Mouse (Mus musculus) R1 (cell line): ENCODE results near the gene Blvrb.

ENCODE experiments used
- DNase-seq: peaks from one replicate; pipeline ENCODE4 v3.0.0-alpha.2; 2018; ENCODE audit warnings: low read depth, low spot score

The Blvrb gene

GRCm38 (mm10) chr7:27448421-27449206 lies 836 bp downstream of the Blvrb start:
- no peak for DNase-seq

- peak; percentile 93 for DNase-seq
Observed at GRCm38 (mm10) chr7:27449256-27449862, 1.6 kb downstream of the Blvrb start.

- DNase-seq = no peak
Observed at GRCm38 (mm10) chr7:27451359-27451758, 3.6 kb downstream of the Blvrb start.

GRCm38 (mm10) chr7:27452206-27452770 lies 4.5 kb downstream of the Blvrb start:
- no peak for DNase-seq

- DNase-seq = no peak
Observed at GRCm38 (mm10) chr7:27454461-27455121, 6.8 kb downstream of the Blvrb start.

- no peak for DNase-seq
Observed at GRCm38 (mm10) chr7:27455273-27455672, 7.5 kb downstream of the Blvrb start.

GRCm38 (mm10) chr7:27458614-27459013 lies 10.8 kb downstream of the Blvrb start:
- DNase-seq = no peak

GRCm38 (mm10) chr7:27459640-27460039 lies 11.9 kb downstream of the Blvrb start:
- no peak for DNase-seq

GRCm38 (mm10) chr7:27460477-27460876 lies 12.7 kb downstream of the Blvrb start:
- no peak for DNase-seq

- no peak for DNase-seq
Observed at GRCm38 (mm10) chr7:27467648-27468047, 19.9 kb downstream of the Blvrb start.

- no peak for DNase-seq
Observed at GRCm38 (mm10) chr7:27471390-27472120, 23.8 kb downstream of the Blvrb start.

- no peak for DNase-seq
Observed at GRCm38 (mm10) chr7:27472596-27472995, 24.8 kb downstream of the Blvrb start.

GRCm38 (mm10) chr7:27473156-27473834 lies 25.5 kb downstream of the Blvrb start, which contains the start of gene Sertad3:
Gene Sertad3, plus strand, starts transcription at chr7:27473768.
- peak; percentile 99 for DNase-seq

GRCm38 (mm10) chr7:27473835-27474489 lies 26.2 kb downstream of the Blvrb start:
- DNase-seq = no peak

- peak; percentile 100 for DNase-seq
Observed at GRCm38 (mm10) chr7:27474490-27474954, 26.7 kb downstream of the Blvrb start.

GRCm38 (mm10) chr7:27475596-27475995 lies 27.8 kb downstream of the Blvrb start:
- no peak for DNase-seq

- DNase-seq = no peak
Observed at GRCm38 (mm10) chr7:27476098-27476635, 28.4 kb downstream of the Blvrb start.

GRCm38 (mm10) chr7:27478561-27478960 lies 30.8 kb downstream of the Blvrb start:
- DNase-seq = no peak

- DNase-seq = no peak
Observed at GRCm38 (mm10) chr7:27479750-27480149, 32.0 kb downstream of the Blvrb start.

- DNase-seq = no peak
Observed at GRCm38 (mm10) chr7:27480506-27480905, 32.7 kb downstream of the Blvrb start.
